Mouse (Mus musculus): ENCODE results near the gene Zfp3.

Gene Zfp3

GRCm38 (mm10) chr11:70763936-70764808 is at the start of gene Zfp3:
Zfp3 (plus strand) TSS chr11:70764209.
- peak; percentile 73 for DNase-seq

- DNase-seq: no peak
Measured at GRCm38 (mm10) chr11:70715832-70716231, 48.2 kb upstream of the Zfp3 start.

GRCm38 (mm10) chr11:70718481-70718880 is 45.5 kb upstream of the Zfp3 start:
- no peak for DNase-seq

- DNase-seq: no peak
Measured at GRCm38 (mm10) chr11:70720567-70720966, 43.4 kb upstream of the Zfp3 start.

- no peak for DNase-seq
Measured at GRCm38 (mm10) chr11:70721072-70721471, 42.9 kb upstream of the Zfp3 start.

- DNase-seq: no peak
Measured at GRCm38 (mm10) chr11:70724706-70725105, 39.3 kb upstream of the Zfp3 start.

- DNase-seq: no peak
Measured at GRCm38 (mm10) chr11:70726585-70726984, 37.4 kb upstream of the Zfp3 start.

GRCm38 (mm10) chr11:70727385-70727784 is 36.6 kb upstream of the Zfp3 start:
- DNase-seq: no peak

GRCm38 (mm10) chr11:70730427-70731038 is 33.5 kb upstream of the Zfp3 start:
- DNase-seq: no peak

- DNase-seq: no peak
Measured at GRCm38 (mm10) chr11:70731178-70731577, 32.8 kb upstream of the Zfp3 start.

GRCm38 (mm10) chr11:70733256-70733655 is 30.8 kb upstream of the Zfp3 start:
- DNase-seq: no peak

GRCm38 (mm10) chr11:70737749-70738148 is 26.3 kb upstream of the Zfp3 start:
- DNase-seq: no peak

GRCm38 (mm10) chr11:70741603-70742002 is 22.4 kb upstream of the Zfp3 start:
- no peak for DNase-seq

GRCm38 (mm10) chr11:70742117-70742516 is 21.9 kb upstream of the Zfp3 start:
- DNase-seq: no peak

- DNase-seq: no peak
Measured at GRCm38 (mm10) chr11:70742581-70743459, 21.2 kb upstream of the Zfp3 start.

- DNase-seq: no peak
Measured at GRCm38 (mm10) chr11:70745636-70746035, 18.4 kb upstream of the Zfp3 start.

- no peak for DNase-seq
Measured at GRCm38 (mm10) chr11:70747876-70748545, 16.0 kb upstream of the Zfp3 start.

- DNase-seq: no peak
Measured at GRCm38 (mm10) chr11:70752337-70753017, 11.5 kb upstream of the Zfp3 start.

- no peak for DNase-seq
Measured at GRCm38 (mm10) chr11:70753146-70753545, 10.9 kb upstream of the Zfp3 start.

- DNase-seq: no peak
Measured at GRCm38 (mm10) chr11:70754476-70754875, 9.5 kb upstream of the Zfp3 start.

- DNase-seq: no peak
Measured at GRCm38 (mm10) chr11:70754958-70755357, 9.1 kb upstream of the Zfp3 start.

- peak; percentile 91 for DNase-seq
Measured at GRCm38 (mm10) chr11:70755645-70756044, 8.4 kb upstream of the Zfp3 start.
